Mouse (Mus musculus) midbrain, embryonic 14.5 days (tissue): Measurements from ENCODE around the gene Rara. TPM values are rescaled to one million over a fixed set of nuclear protein-coding genes. Genes with fewer than 3 reads are reported as not detected.

ENCODE experiments used
- ATAC-seq: fragments of 200-750 bp; cut with Nextera tagmentation; 2 replicates; pipeline ENCODE4 v1.8.0; 2017; ENCODE audit warnings: moderate number of reproducible peaks, moderate library complexity; ENCODE audit not compliant: low FRiP score, low TSS enrichment
- DNase-seq: peaks from one replicate; pipeline ENCODE4 v3.0.0-alpha.2; 2015
- H3K27ac ChIP-seq: fragments of 300-500 bp; sonication (generic); replicated peaks from 2 replicates; pipeline ENCODE4 v1.5.1; 2014; ENCODE audit warnings: mild to moderate bottlenecking, low read depth, low read length, moderate library complexity
- H3K27me3 ChIP-seq: fragments of 300-500 bp; sonication (generic); 2 replicates; pipeline ENCODE4 v1.6.1; 2014; ENCODE audit warnings: low read length, control low read depth, mixed read lengths; ENCODE audit not compliant: control insufficient read depth, insufficient read depth
- H3K36me3 ChIP-seq: fragments of 300-500 bp; sonication (generic); 2 replicates; pipeline ENCODE4 v1.6.1; 2014; ENCODE audit warnings: low read length, control low read depth; ENCODE audit not compliant: control insufficient read depth, insufficient read depth
- H3K4me1 ChIP-seq: fragments of 300-500 bp; sonication (generic); 2 replicates; pipeline ENCODE4 v1.6.1; 2014; ENCODE audit warnings: mild to moderate bottlenecking, antibody characterized with exemption, low read length, control low read depth; ENCODE audit not compliant: control insufficient read depth, insufficient read depth
- H3K4me2 ChIP-seq: fragments of 300-500 bp; sonication (generic); 2 replicates; pipeline ENCODE4 v1.6.1; 2014; ENCODE audit warnings: mild to moderate bottlenecking, low read length, moderate library complexity
- H3K4me3 ChIP-seq: fragments of 300-500 bp; sonication (generic); replicated peaks from 2 replicates; pipeline ENCODE4 v1.5.1; 2014; ENCODE audit warnings: low read depth, low read length
- H3K9ac ChIP-seq: fragments of 300-500 bp; sonication (generic); replicated peaks from 2 replicates; pipeline ENCODE4 v1.6.1; 2014; ENCODE audit warnings: mild to moderate bottlenecking, low read length, moderate library complexity
- H3K9me3 ChIP-seq: fragments of 300-500 bp; sonication (generic); 2 replicates; pipeline ENCODE4 v1.6.1; 2016; ENCODE audit warnings: low read length, control low read depth, mixed read lengths; ENCODE audit not compliant: control insufficient read depth
- WGBS: fragments of 180-500 bp; shearing (Covaris S2); extraction: QIAGEN DNeasy Blood & Tissue Kit; methylation state at CpG from one replicate; pipeline ENCODE4 v1.1.7; 2014; 5-methylcytosine and 5-hydroxymethylcytosine counted together
- polyA plus RNA-seq: library from polyadenylated mRNA; unstranded; fragments of >200 nt; fragmentation: Nextera tagmentation; extraction: Ambion mirVana; gene quantifications from 2 replicates; pipeline ENCODE4 v1.2.1, GENCODE M21; 2014

Rara gene
- polyA plus RNA-seq, 1 experiment from 2014 or later: 11.0 TPM

DNA sequence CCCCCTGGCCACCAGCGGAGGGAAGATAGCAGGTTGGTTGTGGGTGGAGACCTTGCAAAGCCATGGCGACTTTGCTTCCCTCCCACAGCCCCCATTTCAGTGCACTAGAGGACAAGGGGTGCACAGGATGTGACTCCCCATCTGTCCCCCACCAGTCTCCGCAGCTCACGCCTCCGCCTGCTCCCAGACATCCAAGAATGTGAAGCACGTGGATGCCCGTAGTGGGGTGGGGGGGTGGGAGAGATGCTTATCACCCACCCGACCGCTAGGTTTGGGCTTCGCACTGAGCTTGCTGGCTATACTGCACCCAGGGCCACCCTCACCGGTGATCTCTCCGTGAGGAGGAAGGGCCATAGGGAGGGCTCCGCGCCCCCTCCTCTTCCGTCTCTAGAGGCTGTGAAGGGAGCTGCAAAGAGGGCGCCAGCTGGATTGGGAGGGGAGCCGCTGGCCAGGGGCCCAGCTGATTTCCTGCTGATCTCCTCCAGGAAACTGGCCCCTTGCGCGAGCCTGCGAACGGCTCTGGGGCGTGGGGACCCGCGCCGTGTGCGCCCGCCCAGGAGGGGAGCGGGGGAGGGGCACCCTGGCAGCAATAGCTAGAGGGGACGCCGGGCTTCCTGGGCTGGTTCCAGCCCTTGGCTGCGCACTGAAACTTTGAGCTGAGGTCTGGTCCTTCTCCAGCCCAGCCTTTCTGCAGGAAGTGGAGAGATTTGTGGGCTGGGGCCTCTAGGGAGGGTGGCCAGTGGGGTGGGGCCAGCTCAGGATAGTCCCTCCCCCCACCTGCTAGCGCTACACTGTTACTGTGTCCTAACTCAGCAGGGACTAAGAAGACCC is 35.8 kb downstream of the Rara start:
- peak; percentile 80 for DNase-seq
- peaks cover 18% of the 10 kb centered on the region for H3K27me3 ChIP-seq
- no peaks in the 10 kb centered on the region for H3K9me3 ChIP-seq
- peaks cover 89% of the 10 kb centered on the region for H3K4me1 ChIP-seq
- no peaks in the 10 kb centered on the region for H3K36me3 ChIP-seq
- ATAC-seq: peak; percentile 29; the same call in 1 of the 2 replicates
- 2% methylated on average over 29 of the region's 32 CpGs for WGBS
- H3K4me2 ChIP-seq: peak overlapping the region; percentile 86
- H3K4me3 ChIP-seq: peak overlapping the region; percentile 27
- H3K9ac ChIP-seq: peak overlapping the region; percentile 46
- H3K27ac ChIP-seq: peak overlapping the region; percentile 42

DNA sequence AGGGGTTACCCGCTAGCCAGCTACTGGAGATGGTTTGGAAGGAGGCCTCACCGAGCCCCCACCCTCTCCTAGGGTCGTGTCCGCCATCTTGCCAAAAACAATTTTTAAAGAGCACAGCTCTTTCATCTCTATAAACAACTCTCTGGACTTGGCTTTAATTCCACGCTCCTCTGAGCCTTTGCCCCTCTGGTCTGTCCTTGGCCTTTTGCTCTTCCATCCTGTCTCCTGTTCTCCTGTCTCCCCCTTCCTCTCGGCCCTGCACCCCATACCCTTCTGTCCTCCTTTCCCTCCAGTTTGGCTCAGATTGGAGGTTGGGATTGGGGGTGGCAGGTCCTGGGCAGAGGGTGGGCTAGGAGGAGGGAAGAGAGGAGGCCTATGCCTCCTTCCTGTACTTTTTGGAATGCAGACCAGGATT is 36.6 kb downstream of the Rara start:
- DNase-seq: no peak
- H3K27ac ChIP-seq: peak overlapping the region; percentile 42
- H3K36me3 ChIP-seq: no peaks in the 10 kb centered on the region

DNA sequence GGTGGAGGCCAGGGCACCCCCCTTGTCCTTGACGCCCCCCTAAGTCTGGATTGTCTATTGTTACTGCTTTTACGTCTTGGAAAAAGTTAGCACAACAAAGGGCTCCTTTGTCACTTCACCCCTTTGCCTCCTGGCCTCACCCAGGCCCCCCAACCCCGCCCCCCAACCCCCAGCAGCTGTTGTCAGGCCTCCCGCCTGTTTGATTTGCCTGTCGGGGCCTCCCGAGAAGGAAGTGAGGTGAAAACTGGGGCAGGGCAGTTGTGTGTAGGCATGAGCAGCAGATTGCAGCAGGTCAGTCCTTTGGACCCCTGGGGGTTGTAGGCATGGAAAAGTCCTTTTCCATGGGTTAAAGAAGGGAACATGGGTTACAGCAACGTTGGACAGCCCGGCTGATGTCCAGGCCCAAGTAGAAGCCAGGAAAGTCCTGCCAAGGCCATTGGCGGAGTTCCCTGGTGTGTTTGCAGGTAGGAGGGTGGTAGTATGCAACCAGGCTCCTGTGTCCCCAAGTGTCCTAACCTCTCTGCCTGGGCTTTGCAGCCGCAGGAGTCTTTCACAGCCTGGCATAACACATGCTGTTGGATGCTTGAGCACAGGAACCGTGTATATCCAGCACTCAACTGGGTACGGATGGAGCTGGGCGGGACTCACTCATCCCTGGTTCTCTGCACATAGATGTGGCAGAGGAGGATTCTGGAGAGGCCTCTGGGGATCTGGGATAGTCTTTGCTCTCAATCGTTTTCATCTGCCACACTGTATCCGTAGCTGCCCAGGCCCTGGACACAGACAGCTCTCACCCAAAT is 37.2 kb downstream of the Rara start:
- H3K4me1 ChIP-seq: peaks cover 95% of the 10 kb centered on the region
- 24% methylated on average over 15 of the region's 15 CpGs for WGBS
- H3K4me2 ChIP-seq: peak overlapping the region; percentile 19
- no peak for DNase-seq
- H3K27ac ChIP-seq: peak overlapping the region; percentile 14; the same call in 1 of the 2 replicates
- 0 out of 2 replicates have a peak overlapping the region, but pooled peaks have one; percentile 46 for H3K9ac ChIP-seq
- H3K36me3 ChIP-seq: no peaks in the 10 kb centered on the region
- H3K27me3 ChIP-seq: peaks cover 18% of the 10 kb centered on the region
- no peak for ATAC-seq
- H3K9me3 ChIP-seq: no peaks in the 10 kb centered on the region
- no peak overlapping the region for H3K4me3 ChIP-seq

More for the DNA sequence above, 36.6 kb downstream of the Rara start:
- Histone ChIP-seq H3K4me1 (peaks cover 95% of the 10 kb centered on the region), H3K9ac (peak overlapping the region; percentile 46; the same call in 1 of the 2 replicates), H3K4me2 (peak overlapping the region; percentile 86), H3K4me3 (no peak overlapping the region), H3K27me3 (peaks cover 18% of the 10 kb centered on the region), H3K9me3 (no peaks in the 10 kb centered on the region)
- WGBS: 34% methylated on average over 6 of the region's 6 CpGs
- no peak for ATAC-seq

DNA sequence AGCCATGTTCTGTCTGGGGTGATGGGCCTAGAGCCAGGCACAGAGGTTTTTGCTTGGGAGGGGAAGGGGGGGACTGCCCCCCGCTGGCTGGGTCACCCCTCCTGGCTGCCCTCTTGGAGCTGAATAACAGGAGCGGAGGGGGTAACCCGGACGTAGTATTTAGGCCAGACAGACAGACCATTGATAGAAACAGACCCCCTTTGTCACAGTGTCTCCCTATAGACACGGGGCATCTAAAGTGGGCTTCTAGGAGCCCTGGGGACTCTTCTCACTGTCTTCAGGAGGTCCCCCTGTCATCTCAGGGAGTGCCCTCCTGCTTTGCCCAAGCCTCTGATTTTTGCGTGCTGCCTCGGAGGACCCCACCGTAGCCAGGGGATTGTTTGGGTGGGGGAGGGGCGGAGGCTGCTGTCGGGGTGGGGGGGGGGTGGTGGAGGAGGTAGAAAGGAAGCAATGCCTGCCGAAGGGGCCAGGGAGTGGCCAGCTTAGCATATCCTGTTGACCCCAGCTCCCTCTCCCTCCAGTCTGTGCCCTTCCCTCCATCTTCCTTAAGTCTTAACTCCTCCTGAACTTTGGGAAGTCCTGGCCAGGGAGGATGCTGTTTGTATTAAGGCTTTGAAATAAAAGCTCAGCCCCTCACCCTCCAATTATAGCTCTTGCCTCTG is 37.9 kb downstream of the Rara start:
- Histone ChIP-seq H3K27ac (peak overlapping the region; percentile 14; the same call in 1 of the 2 replicates), H3K9me3 (no peaks in the 10 kb centered on the region), H3K27me3 (peaks cover 18% of the 10 kb centered on the region), H3K4me2 (peak overlapping the region; percentile 5), H3K36me3 (no peaks in the 10 kb centered on the region), H3K4me1 (peaks cover 100% of the 10 kb centered on the region), H3K4me3 (no peak overlapping the region), H3K9ac (peak overlapping the region; percentile 42; the same call in 1 of the 2 replicates)
- DNase-seq: peak; percentile 35
- WGBS: 7% methylated on average over 11 of the region's 11 CpGs
- ATAC-seq: no peak

DNA sequence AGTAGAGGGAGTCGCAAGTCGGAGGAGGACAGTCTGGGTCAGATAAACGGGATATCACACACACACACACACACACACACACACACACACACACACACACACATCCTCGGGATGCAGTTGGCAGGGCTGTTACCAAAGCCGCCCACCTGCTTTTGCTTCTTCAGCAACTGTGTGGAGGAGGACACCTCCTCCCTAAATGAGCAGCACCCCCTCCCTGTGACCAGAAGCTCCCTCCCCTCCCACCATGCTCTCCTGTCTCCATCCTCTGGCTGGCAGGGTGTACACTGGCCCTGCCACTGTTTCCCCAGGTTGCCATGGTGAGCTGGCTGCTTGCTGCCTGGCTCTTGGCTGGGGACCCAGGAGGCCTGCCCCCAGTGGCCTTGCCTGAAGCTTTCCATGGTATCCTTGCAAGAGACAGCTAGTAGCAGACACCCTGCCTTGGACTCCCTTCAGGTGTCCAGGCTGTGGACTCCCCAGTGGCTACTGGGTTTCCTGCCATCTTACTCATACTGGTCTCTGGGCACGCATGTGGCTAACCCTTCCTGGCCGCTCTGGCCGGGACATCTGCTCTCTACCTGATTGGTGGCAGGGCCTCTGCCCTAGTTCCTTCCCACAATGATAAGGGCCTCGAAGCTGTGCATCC is 39.0 kb downstream of the Rara start:
- 31% methylated on average over 9 of the region's 9 CpGs for WGBS
- Histone ChIP-seq H3K9ac (peak overlapping the region; percentile 42; the same call in 1 of the 2 replicates), H3K36me3 (0 out of 2 replicates have a peak, but pooled peaks cover 2% of the 10 kb centered on the region), H3K27ac (peak overlapping the region; percentile 10), H3K4me3 (no peak overlapping the region), H3K4me1 (peaks cover 100% of the 10 kb centered on the region), H3K27me3 (peaks cover 9% of the 10 kb centered on the region; the same call in 1 of the 2 replicates), H3K4me2 (no peak overlapping the region), H3K9me3 (no peaks in the 10 kb centered on the region)
- no peak for ATAC-seq
- peak; percentile 77 for DNase-seq

DNA sequence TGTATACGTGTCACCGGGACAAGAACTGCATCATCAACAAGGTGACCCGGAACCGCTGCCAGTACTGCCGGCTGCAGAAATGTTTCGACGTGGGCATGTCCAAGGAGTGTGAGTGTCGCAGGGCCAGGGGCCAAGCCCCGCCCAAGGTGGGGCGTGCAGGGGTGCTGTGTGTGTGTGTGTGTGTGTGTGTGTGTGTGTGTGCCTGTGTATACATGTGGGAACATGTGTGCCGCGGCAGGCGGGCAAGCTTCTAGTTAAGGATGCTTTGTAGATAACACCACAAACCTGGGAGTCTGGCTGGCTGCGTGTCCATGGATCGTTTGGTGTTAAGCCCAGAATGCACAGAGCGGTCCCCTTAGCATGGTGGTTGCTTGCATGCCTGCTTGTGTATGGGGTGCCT is 40.5 kb downstream of the Rara start:
- 0 out of 2 replicates have a peak overlapping the region, but pooled peaks have one; percentile 16 for H3K9ac ChIP-seq
- peak overlapping the region; percentile 81 for H3K27ac ChIP-seq
- H3K4me1 ChIP-seq: peaks cover 87% of the 10 kb centered on the region
- H3K4me3 ChIP-seq: no peak overlapping the region
- peaks cover 10% of the 10 kb centered on the region; the same call in 1 of the 2 replicates for H3K36me3 ChIP-seq
- DNase-seq (peak; percentile 48), ATAC-seq (no peak)
- peaks cover under 1% of the 10 kb centered on the region; the same call in 1 of the 2 replicates for H3K27me3 ChIP-seq
- no peaks in the 10 kb centered on the region for H3K9me3 ChIP-seq
- peak overlapping the region; percentile 48; the same call in 1 of the 2 replicates for H3K4me2 ChIP-seq
- 59% methylated on average over 16 of the region's 16 CpGs for WGBS

DNA sequence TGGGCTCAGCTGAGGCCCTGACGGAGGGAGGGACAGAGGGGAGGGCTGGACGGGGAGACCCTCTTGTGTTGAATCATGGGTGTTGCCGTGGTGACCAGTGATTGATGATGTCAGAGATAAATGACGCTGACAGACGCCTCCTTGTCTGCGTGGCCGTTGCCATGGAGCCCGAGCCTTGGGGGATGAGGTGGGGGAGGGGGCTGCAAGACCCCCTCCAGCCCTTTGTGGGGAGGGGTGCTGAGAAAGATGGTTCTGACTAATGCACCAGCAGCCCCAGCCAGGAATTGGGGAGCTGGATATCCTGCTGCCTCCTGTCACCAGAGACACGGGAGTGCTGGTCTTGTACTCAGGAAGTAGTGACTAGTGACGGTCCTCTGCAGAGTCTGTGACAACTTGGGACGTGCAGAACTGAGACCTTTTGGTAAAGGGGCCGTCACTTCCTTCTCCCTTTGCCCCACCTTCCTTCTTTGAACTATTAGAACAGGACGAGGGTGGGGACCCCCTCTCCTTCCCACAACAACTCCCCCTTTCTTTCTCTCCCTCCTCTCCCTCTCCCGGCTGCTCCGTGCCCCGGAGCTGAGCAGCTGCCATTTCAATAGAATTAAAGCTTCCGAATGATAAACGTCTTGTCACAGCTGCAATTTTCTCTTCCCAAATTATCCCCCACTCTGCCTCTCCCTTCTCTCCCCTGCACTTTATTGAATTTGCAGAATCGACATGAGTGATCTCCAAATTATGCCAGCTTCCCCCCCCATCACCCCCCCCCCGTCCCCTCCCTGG is 41.3 kb downstream of the Rara start:
- Histone ChIP-seq H3K4me3 (0 out of 2 replicates have a peak overlapping the region, but pooled peaks have one; percentile 3), H3K9ac (peak overlapping the region; percentile 16; the same call in 1 of the 2 replicates), H3K9me3 (no peaks in the 10 kb centered on the region), H3K27ac (peak overlapping the region; percentile 81), H3K4me1 (peaks cover 79% of the 10 kb centered on the region), H3K27me3 (no peaks in the 10 kb centered on the region), H3K4me2 (peak overlapping the region; percentile 48), H3K36me3 (peaks cover 17% of the 10 kb centered on the region; the same call in 1 of the 2 replicates)
- peak; percentile 35; the same call in 1 of the 2 replicates for ATAC-seq
- 3% methylated on average over 20 of the region's 20 CpGs for WGBS
- DNase-seq: peak; percentile 80
